Mouse (Mus musculus) erythroid progenitor cell, adult 5-6 weeks (primary cell): ENCODE data around the gene Tuba1a. TPM values are rescaled to one million over a fixed set of nuclear protein-coding genes. Genes with fewer than 3 reads are reported as not detected.

ENCODE experiments used
- total RNA-seq, 2 experiments: library from RNA; stranded (forward) in 1 of 2; stranded (reverse) in 1 of 2; fragments of 150-400 nt in 1 of 2; fragments of 186-747, 209-891 nt in 1 of 2; gene quantifications; 2 replicates each; pipeline versions ENCODE4 v1.2.3 to v1.2.4; 2015 to 2017; ENCODE audit warnings: low replicate concordance in 2 of 2

The Tuba1a gene
- total RNA-seq, 2 experiments from 2014 or later: 5.9 to 38.1 TPM

Other genes with a start within 250 kb of the Tuba1a start
- not detected in 2 replicates for gene Ccdc65, start 245.5 kb downstream of the Tuba1a start, total RNA-seq (2015; ENCODE audit: low replicate concordance)
- gene Ccdc65, start 245.5 kb downstream of the Tuba1a start, total RNA-seq (2017; ENCODE audit: low replicate concordance): not detected in 2 replicates
- gene Fkbp11, start 225.5 kb downstream of the Tuba1a start, total RNA-seq (2015; ENCODE audit: low replicate concordance): 2.5 TPM in 1 of 2 replicates, not detected in the other
- gene Fkbp11, start 225.5 kb downstream of the Tuba1a start, total RNA-seq (2017; ENCODE audit: low replicate concordance): 1.4 TPM in 1 of 2 replicates, not detected in the other
- 5.4 and 7.6 TPM in 2 replicates for gene Arf3, start 190.5 kb downstream of the Tuba1a start, total RNA-seq (2015; ENCODE audit: low replicate concordance)
- 4.6 and 4.8 TPM in 2 replicates for gene Arf3, start 190.5 kb downstream of the Tuba1a start, total RNA-seq (2017; ENCODE audit: low replicate concordance)
- gene Wnt10b, start 175.6 kb downstream of the Tuba1a start, total RNA-seq (2015; ENCODE audit: low replicate concordance): 0.36 TPM in 1 of 2 replicates, not detected in the other
- gene Wnt10b, start 175.6 kb downstream of the Tuba1a start, total RNA-seq (2017; ENCODE audit: low replicate concordance): not detected in 2 replicates
- gene Wnt1, start 163.8 kb downstream of the Tuba1a start, total RNA-seq (2015; ENCODE audit: low replicate concordance): not detected in 2 replicates
- gene Wnt1, start 163.8 kb downstream of the Tuba1a start, total RNA-seq (2017; ENCODE audit: low replicate concordance): not detected in 2 replicates
- gene Ddn, start 144.2 kb downstream of the Tuba1a start, total RNA-seq (2015; ENCODE audit: low replicate concordance): not detected in 2 replicates
- not detected in 2 replicates for gene Ddn, start 144.2 kb downstream of the Tuba1a start, total RNA-seq (2017; ENCODE audit: low replicate concordance)
- 58.0 and 61.2 TPM in 2 replicates for gene Prkag1, start 122.2 kb downstream of the Tuba1a start, total RNA-seq (2015; ENCODE audit: low replicate concordance)
- 73.0 and 87.4 TPM in 2 replicates for gene Prkag1, start 122.2 kb downstream of the Tuba1a start, total RNA-seq (2017; ENCODE audit: low replicate concordance)
- gene Kmt2d, start 82.5 kb downstream of the Tuba1a start, total RNA-seq (2015; ENCODE audit: low replicate concordance): 29.2 and 52.4 TPM in 2 replicates
- 69.3 and 96.1 TPM in 2 replicates for gene Kmt2d, start 82.5 kb downstream of the Tuba1a start, total RNA-seq (2017; ENCODE audit: low replicate concordance)
- 2.2 and 5.9 TPM in 2 replicates for gene Rhebl1, start 59.2 kb downstream of the Tuba1a start, total RNA-seq (2015; ENCODE audit: low replicate concordance)
- not detected in 2 replicates for gene Rhebl1, start 59.2 kb downstream of the Tuba1a start, total RNA-seq (2017; ENCODE audit: low replicate concordance)
- not detected in 2 replicates for gene Dhh, start 55.2 kb downstream of the Tuba1a start, total RNA-seq (2015; ENCODE audit: low replicate concordance)
- gene Dhh, start 55.2 kb downstream of the Tuba1a start, total RNA-seq (2017; ENCODE audit: low replicate concordance): not detected in 2 replicates
- 7.9 and 15.1 TPM in 2 replicates for gene Lmbr1l, start 35.5 kb downstream of the Tuba1a start, total RNA-seq (2015; ENCODE audit: low replicate concordance)
- gene Lmbr1l, start 35.5 kb downstream of the Tuba1a start, total RNA-seq (2017; ENCODE audit: low replicate concordance): 9.0 and 12.1 TPM in 2 replicates
- 2,503 and 2,754 TPM in 2 replicates for gene Tuba1b, start 19.1 kb downstream of the Tuba1a start, total RNA-seq (2015; ENCODE audit: low replicate concordance)
- 632 and 670 TPM in 2 replicates for gene Tuba1b, start 19.1 kb downstream of the Tuba1a start, total RNA-seq (2017; ENCODE audit: low replicate concordance)
- gene Gm49450, start 152 bp downstream of the Tuba1a start, total RNA-seq (2015; ENCODE audit: low replicate concordance): not detected in 2 replicates
- gene Gm49450, start 152 bp downstream of the Tuba1a start, total RNA-seq (2017; ENCODE audit: low replicate concordance): not detected in 2 replicates
- 637 and 660 TPM in 2 replicates for gene Tuba1c, start 76.2 kb upstream of the Tuba1a start, total RNA-seq (2015; ENCODE audit: low replicate concordance)
- gene Tuba1c, start 76.2 kb upstream of the Tuba1a start, total RNA-seq (2017; ENCODE audit: low replicate concordance): 271 and 335 TPM in 2 replicates
- gene Prph, start 101.5 kb upstream of the Tuba1a start, total RNA-seq (2015; ENCODE audit: low replicate concordance): not detected in 2 replicates
- gene Prph, start 101.5 kb upstream of the Tuba1a start, total RNA-seq (2017; ENCODE audit: low replicate concordance): not detected in 2 replicates
- 152 and 157 TPM in 2 replicates for gene Troap, start 120.9 kb upstream of the Tuba1a start, total RNA-seq (2015; ENCODE audit: low replicate concordance)
- gene Troap, start 120.9 kb upstream of the Tuba1a start, total RNA-seq (2017; ENCODE audit: low replicate concordance): 126 and 180 TPM in 2 replicates
- not detected in 2 replicates for gene C1ql4, start 134.1 kb upstream of the Tuba1a start, total RNA-seq (2015; ENCODE audit: low replicate concordance)
- not detected in 2 replicates for gene C1ql4, start 134.1 kb upstream of the Tuba1a start, total RNA-seq (2017; ENCODE audit: low replicate concordance)
- not detected in 2 replicates for gene Dnajc22, start 139.5 kb upstream of the Tuba1a start, total RNA-seq (2015; ENCODE audit: low replicate concordance)
- not detected in 2 replicates for gene Dnajc22, start 139.5 kb upstream of the Tuba1a start, total RNA-seq (2017; ENCODE audit: low replicate concordance)
- not detected in 2 replicates for gene Spats2, start 172.2 kb upstream of the Tuba1a start, total RNA-seq (2015; ENCODE audit: low replicate concordance)
- 0.51 TPM in 1 of 2 replicates, not detected in the other for gene Spats2, start 172.2 kb upstream of the Tuba1a start, total RNA-seq (2017; ENCODE audit: low replicate concordance)